Mouse (Mus musculus) adrenal gland, postnatal 14 days (tissue): ENCODE results near the gene Serpina10. TPM values are rescaled to one million over a fixed set of nuclear protein-coding genes. Genes with fewer than 3 reads are reported as not detected.
A peak's percentile ranks its signal among the peaks of the same experiment; 100 is the strongest.
"Not testable (repeated sequence)": the region's sequence is repeated elsewhere in the genome, so short reads cannot be mapped to it uniquely, and the experiment has no call there.

Experiments used
- DNase-seq: peaks from one replicate; pipeline ENCODE4 v3.0.0; 2021; ENCODE audit warnings: mixed read lengths
- long read RNA-seq, 2 experiments: library from polyadenylated mRNA; stranded (forward); transcript quantifications; one replicate each; pipeline ENCODE4 v2.0.0; 2021
- total RNA-seq: library from RNA; stranded (reverse); gene quantifications from 2 replicates; pipeline ENCODE4 v1.2.3, GENCODE M21; 2021

Gene Serpina10
- total RNA-seq = 2.9 and 17.0 TPM in 2 replicates
- long read RNA-seq, experiment 1 = 0 reads
- long read RNA-seq, experiment 2, transcript Serpina10-201 (5 exons, 3,498 nt) = major isoform, 11 of 14 reads
- long read RNA-seq, experiment 2, partial matches to known transcripts = 1 of 14 reads
- long read RNA-seq, experiment 2, other reads (novel, unspliced or antisense) = 2 of 14 reads

GRCm38 (mm10) chr12:103631203-103631612, at the start of gene Serpina10:
Gene Serpina10, minus strand, starts transcription at chr12:103631444.
- no peak for DNase-seq

- not testable (repeated sequence) for DNase-seq
These were observed 48.6 kb upstream of the Serpina10 start for GRCm38 (mm10) chr12:103679853-103680252.

GRCm38 (mm10) chr12:103676039-103676438, 44.8 kb upstream of the Serpina10 start, which contains the start of gene Serpina16:
Gene Serpina16, minus strand, starts transcription at chr12:103676139.
- DNase-seq = no peak

- DNase-seq = no peak
These were observed 41.9 kb upstream of the Serpina10 start for GRCm38 (mm10) chr12:103673179-103673578.

GRCm38 (mm10) chr12:103671483-103671882, 40.2 kb upstream of the Serpina10 start:
- DNase-seq = no peak

DNA sequence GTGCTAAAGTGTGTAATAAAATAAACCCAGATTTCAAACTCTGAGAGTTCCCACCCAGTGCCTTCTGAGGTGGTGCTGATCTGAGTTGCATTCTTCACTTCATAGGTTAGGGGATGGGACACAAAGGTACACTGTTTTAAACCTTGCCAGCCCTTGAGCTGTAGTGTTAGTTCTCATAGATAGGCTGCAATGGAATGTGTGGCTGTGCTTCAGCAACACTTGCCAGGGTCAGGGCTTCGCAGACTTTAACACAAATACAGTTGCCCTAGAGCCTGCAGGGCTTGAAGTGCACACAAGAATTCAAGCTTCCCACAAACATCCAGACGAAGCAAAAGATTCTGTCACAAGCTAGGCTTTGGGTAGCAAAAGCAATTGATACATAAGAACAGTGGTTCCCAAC, 39.7 kb upstream of the Serpina10 start:
- no peak for DNase-seq

GRCm38 (mm10) chr12:103670344-103670743, 39.1 kb upstream of the Serpina10 start:
- DNase-seq = peak; percentile 29

DNA sequence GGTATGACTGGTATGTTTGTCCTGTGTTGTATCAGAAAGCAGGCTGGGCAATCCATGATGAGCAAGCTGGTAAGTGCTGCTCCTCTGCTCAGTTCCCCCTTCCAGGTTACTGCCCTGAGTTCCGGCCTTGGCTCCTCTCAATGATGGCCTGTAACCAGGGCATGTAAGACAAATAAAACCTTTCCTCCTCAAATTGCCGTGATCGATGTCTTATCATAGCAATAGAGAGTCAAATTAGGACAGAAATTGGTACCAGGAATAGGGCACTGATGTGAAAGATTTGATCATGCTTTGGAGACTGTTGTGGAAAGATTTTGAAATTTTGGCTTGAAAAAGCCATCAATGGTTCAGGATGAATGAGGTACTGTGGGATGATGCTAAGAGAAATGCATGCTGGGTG, 34.0 kb upstream of the Serpina10 start:
- DNase-seq = no peak

DNA sequence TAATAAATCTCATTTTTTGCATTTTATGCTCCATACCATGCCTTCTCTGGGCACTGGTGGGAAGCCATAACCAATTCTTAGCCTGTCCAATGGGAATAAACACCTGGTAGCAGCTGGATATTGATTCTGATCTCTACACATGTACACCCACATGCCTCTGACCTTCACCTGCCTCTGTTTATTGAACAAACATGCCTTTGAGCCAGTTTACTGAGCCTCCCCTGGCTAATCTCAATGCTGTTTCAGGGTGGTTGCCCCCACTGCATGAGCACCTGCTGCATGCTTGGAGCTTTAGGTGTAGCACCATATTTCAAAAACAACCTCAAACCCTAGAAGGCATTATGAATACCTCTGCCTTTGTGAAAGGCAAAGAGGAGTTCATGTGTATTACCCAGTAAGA, 30.8 kb upstream of the Serpina10 start:
- not testable (repeated sequence) for DNase-seq

GRCm38 (mm10) chr12:103660076-103660475, 28.8 kb upstream of the Serpina10 start:
- no peak for DNase-seq

GRCm38 (mm10) chr12:103659171-103659570, 27.9 kb upstream of the Serpina10 start:
- peak; percentile 41 for DNase-seq

GRCm38 (mm10) chr12:103657991-103658390, 26.7 kb upstream of the Serpina10 start:
- no peak for DNase-seq

GRCm38 (mm10) chr12:103656848-103657626, 25.8 kb upstream of the Serpina10 start, which contains the start of gene Serpina6:
Gene Serpina6, minus strand, starts transcription at chr12:103657212.
- DNase-seq = peak; percentile 22

DNA sequence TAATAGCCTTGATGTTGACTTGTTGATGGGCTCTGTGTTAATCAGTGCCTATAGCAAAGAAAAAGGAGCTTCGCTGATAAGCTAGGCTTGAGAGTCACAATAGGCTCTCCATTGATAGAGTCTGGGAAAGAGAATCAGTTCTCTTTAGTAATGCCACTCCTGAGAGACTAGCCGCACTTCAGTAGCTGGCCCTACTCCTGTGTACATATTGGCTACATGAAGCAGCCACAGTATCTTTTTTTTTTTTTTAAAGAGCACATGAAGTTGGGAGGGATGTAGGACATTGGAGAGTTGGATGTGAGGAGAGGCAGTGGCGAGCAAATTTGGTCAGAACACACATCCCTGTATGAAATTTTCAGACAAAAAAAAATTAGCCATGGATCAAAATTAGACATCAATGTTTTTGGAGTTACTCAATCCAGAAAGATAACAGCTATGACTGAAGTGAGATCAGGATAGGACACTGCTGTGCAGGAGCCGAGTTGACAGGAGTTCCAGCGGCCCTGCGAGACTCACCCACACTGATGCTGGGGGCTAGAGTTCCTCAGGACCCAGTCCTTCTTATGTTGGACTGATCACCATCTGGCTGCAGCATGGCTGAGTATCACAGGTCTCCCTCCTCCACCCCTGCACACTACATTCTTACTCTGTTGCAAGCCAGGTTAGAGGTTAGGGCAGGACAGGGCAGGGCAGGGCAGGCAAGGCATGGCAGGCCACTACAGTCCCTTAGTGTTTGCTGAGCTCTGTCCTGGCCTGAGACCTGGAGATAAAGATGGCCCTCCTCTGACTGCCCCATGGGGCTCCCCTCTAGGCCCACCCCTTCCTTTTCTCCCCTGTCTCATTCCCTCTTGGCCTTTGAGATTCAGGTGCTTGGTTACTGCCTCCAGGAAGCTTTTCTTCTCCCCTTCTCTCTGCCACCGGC, 24.1 kb upstream of the Serpina10 start:
- peak; percentile 20 for DNase-seq

GRCm38 (mm10) chr12:103653836-103654235, 22.6 kb upstream of the Serpina10 start:
- DNase-seq = peak; percentile 40

DNA sequence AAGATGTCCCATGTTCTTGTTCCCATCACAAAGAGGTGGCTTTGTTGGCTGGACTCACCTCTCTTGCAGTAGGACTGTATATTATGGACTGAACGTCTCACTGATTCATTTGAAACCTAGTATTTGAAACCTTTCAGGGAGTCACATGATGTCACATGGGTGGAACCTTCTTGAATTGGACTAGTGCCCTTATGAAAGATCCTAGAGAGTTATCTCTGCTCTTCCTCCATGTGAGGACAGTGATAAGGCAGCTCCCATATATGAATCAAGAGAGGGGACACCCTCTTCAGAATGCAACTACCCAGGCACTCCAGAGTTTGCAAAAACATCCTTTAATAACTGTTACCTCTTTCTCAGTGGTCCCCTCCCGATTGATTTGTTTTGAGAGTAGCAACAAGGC, 15.1 kb upstream of the Serpina10 start:
- no peak for DNase-seq

GRCm38 (mm10) chr12:103644601-103645000, 13.4 kb upstream of the Serpina10 start:
- no peak for DNase-seq

GRCm38 (mm10) chr12:103643818-103644217, 12.6 kb upstream of the Serpina10 start:
- DNase-seq = no peak

- DNase-seq = peak; percentile 91
These were observed 12.1 kb upstream of the Serpina10 start for GRCm38 (mm10) chr12:103643336-103643735.

DNA sequence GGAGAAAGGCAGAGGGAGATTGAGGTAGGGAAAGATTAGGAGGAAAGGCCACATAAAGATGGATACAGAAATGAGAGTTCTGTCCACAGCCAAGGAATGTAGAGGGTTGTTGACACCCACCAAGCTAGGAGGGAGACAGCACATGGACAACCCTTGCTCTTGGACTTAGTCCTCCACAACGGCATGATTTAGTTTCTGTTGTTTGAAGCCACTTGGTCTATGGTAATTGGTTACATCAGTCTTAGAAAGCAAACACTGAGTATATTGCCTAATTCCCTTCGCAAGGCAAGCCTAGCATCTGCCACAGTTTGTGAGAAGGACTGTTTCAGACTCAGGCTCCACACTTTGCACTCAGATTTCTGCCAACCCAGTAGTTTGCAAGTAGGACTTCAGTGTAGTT, 4.6 kb upstream of the Serpina10 start:
- no peak for DNase-seq

GRCm38 (mm10) chr12:103634430-103634829, 3.2 kb upstream of the Serpina10 start:
- no peak for DNase-seq

- DNase-seq = no peak
These were observed 14.4 kb downstream of the Serpina10 start for GRCm38 (mm10) chr12:103616860-103617261.

DNA sequence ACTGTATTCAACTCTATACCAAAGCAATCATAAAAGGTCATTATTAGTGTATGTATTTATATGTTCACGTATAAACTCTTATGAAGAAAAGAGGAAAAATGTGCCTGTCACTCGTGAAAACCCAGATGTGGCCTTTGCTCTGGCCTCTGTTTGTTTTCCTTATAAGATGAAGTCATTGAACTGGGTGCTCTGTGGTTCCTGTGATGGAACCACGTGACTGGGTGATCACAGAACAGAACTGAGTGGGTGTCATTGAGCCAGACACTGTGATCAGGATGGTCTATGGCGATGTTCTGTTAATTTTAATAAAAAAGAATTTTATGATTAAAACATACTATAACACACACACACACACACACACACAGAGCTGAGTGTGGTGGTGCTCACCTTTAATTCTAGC, 15.5 kb downstream of the Serpina10 start:
- DNase-seq = no peak
